Mouse (Mus musculus) E14TG2a.4 (cell line): ENCODE measurements at regions not wholly inside any gene's neighbourhood (a gene's known extent, or its start where the extent isn't known, plus 50 kb on each side); places are given as distances from the start of the nearest gene placed in this dataset.

Experiments used
- CTCF ChIP-seq: conservative IDR thresholded peaks from 2 replicates; pipeline ENCODE4 v1.5.1; 2014; ENCODE audit warnings: low read length
- NANOG ChIP-seq: IDR thresholded peaks from 2 replicates; pipeline ENCODE4 v1.6.1; 2014; ENCODE audit warnings: borderline replicate concordance, low read length, mixed read lengths
- POU5F1 ChIP-seq: IDR thresholded peaks from 2 replicates; pipeline ENCODE4 v1.6.1; 2014; ENCODE audit warnings: low read length, borderline replicate concordance

- TF ChIP-seq CTCF = no peak
- peak; percentile 67; the same call in 1 of the 2 replicates for TF ChIP-seq NANOG
- TF ChIP-seq POU5F1 = no peak
Measured at GRCm38 (mm10) chr9:23589024-23589423, 366.1 kb downstream of the Bmper start.
